Mouse (Mus musculus) megakaryocyte, embryonic 14.5 days (primary cell): ENCODE results near the gene Ubr3. TPM values are rescaled to one million over a fixed set of nuclear protein-coding genes. Genes with fewer than 3 reads are reported as not detected.

Experiments
- H3K27me3 ChIP-seq: replicated peaks from 2 replicates; pipeline ENCODE3; 2012; ENCODE audit warnings: inconsistent platforms
- H3K36me3 ChIP-seq: replicated peaks from 2 replicates; pipeline ENCODE3; 2012; ENCODE audit warnings: low read length, inconsistent platforms, mixed read lengths
- H3K4me1 ChIP-seq: 2 replicates; pipeline ENCODE4 v1.6.1; 2012; ENCODE audit warnings: inconsistent platforms
- H3K4me3 ChIP-seq: replicated peaks from 2 replicates; pipeline ENCODE3; 2012; ENCODE audit warnings: moderate library complexity, mild to moderate bottlenecking, inconsistent platforms
- H3K9me3 ChIP-seq: 2 replicates; pipeline ENCODE4 v1.6.1; 2012; ENCODE audit warnings: inconsistent platforms
- FLI1 ChIP-seq: IDR thresholded peaks from 2 replicates; pipeline ENCODE4 v1.6.1; 2012; ENCODE audit warnings: low read length, inconsistent platforms, mixed read lengths
- GATA1 ChIP-seq: IDR thresholded peaks from 3 replicates; pipeline ENCODE4 v1.6.1; 2012; ENCODE audit warnings: mixed read lengths, low read length, inconsistent platforms, borderline replicate concordance
- polyA plus RNA-seq: library from polyadenylated mRNA; stranded (reverse); fragments of >175 nt; gene quantifications from 2 replicates; pipeline ENCODE4 v1.2.3, GENCODE M21; 2012; ENCODE audit warnings: low replicate concordance; ENCODE audit not compliant: insufficient read depth

The Ubr3 gene
- polyA plus RNA-seq, 1 experiment: 2.5 TPM

GRCm38 (mm10) chr2:70006492-70006891, 109.4 kb downstream of the Ubr3 start:
- Histone ChIP-seq H3K36me3 (peaks cover 80% of the 10 kb centered on the region), H3K9me3 (no peaks in the 10 kb centered on the region), H3K27me3 (no peaks in the 10 kb centered on the region), H3K4me3 (no peak overlapping the region), H3K4me1 (peaks cover 13% of the 10 kb centered on the region)
- TF ChIP-seq FLI1: no peak
- no peak for TF ChIP-seq GATA1

DNA sequence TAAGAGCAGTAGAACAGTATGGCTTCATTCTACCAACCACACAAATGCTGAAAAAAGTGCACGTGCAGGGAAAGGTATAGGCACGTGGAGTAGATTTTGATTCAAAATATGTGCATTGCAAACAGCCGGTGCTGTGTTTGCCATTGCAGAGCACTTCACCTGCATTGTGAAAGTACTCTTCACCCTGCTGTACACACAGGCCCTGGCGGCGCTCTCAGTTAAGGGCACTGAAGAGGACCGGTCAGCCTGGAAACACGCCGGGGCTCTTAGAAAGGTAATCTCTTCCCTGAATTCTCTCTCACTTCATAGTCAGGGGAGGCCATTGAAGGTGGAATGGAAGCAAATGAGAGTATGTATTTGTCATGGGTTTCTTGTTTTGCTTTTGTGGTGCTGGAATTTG, 115.9 kb downstream of the Ubr3 start:
- Histone ChIP-seq H3K27me3 (no peaks in the 10 kb centered on the region), H3K36me3 (peaks cover 82% of the 10 kb centered on the region)

DNA sequence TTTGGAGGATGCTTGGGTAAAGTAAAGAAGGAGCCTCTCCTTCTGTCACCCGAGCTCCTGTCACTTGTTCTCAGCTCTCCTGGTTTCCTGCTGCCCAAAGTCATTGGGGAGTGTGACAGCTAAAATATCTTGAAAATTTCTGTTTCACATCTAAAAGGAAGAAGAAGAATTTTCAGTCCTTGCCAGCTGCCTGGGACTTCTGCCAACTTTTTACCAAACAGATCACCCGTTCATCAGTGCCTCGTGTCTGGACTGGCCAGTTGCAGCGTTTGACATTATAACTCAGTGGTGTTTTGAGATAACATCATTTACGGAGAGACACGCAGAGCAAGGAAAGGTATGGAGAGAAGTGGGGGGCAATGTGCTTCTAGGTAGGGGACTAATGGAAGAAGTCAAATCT, 121.2 kb downstream of the Ubr3 start:
- TF ChIP-seq FLI1 (no peak), GATA1 (no peak)
- Histone ChIP-seq H3K36me3 (peaks cover 90% of the 10 kb centered on the region), H3K4me3 (no peak overlapping the region)

More for the DNA sequence above, 115.9 kb downstream of the Ubr3 start:
- Histone ChIP-seq H3K9me3 (no peaks in the 10 kb centered on the region), H3K4me3 (no peak overlapping the region), H3K4me1 (no peaks in the 10 kb centered on the region)
- no peak for TF ChIP-seq GATA1
- TF ChIP-seq FLI1: no peak

DNA sequence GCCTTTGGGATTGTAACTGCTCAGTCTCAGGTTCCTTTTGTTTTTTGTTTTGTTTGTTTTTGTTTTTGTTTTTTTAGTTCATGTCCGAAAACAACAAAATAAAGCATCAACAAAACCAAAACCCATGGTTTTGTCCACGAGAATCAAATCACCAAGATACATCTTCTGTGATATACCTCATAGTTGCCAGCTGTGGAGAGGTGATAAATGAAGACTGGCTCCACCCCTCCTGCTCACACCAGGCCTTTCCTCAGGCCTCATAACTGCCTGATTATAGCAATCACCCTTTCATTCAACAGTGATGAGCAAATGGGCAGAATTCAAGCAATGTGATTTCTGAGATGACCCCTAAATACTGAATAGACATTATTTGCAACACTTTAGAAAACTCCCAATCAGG, 127.4 kb downstream of the Ubr3 start:
- no peak for TF ChIP-seq FLI1
- no peak for TF ChIP-seq GATA1
- Histone ChIP-seq H3K36me3 (peaks cover 53% of the 10 kb centered on the region), H3K4me1 (peaks cover 4% of the 10 kb centered on the region; the same call in 1 of the 2 replicates)

More for the DNA sequence above, 121.2 kb downstream of the Ubr3 start:
- peaks cover 4% of the 10 kb centered on the region; the same call in 1 of the 2 replicates for H3K4me1 ChIP-seq
- no peaks in the 10 kb centered on the region for H3K27me3 ChIP-seq
- H3K9me3 ChIP-seq: no peaks in the 10 kb centered on the region

DNA sequence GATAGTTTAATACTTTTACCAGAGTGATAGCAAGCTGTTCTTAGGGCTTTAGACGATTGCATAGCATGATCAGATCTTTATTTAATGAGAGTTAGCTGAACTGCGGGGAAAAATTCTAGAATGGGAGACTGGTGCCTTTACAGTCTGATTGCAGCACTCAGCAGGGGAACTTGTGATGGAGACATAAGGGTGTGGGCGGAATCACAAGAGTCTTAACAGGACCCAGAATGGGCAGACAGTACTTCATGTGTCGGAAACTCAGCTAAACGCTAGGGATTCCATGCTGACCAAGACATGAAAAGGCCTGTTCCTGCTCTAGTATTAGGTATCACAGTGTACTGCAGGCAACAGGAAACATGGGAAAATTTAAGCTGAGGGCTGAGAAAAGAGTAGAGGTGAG, 128.7 kb downstream of the Ubr3 start:
- no peak overlapping the region for H3K4me3 ChIP-seq
- peaks cover 4% of the 10 kb centered on the region; the same call in 1 of the 2 replicates for H3K4me1 ChIP-seq
- peaks cover 42% of the 10 kb centered on the region for H3K36me3 ChIP-seq
- H3K27me3 ChIP-seq: no peaks in the 10 kb centered on the region
- H3K9me3 ChIP-seq: peaks cover 8% of the 10 kb centered on the region
- TF ChIP-seq FLI1: no peak
- no peak for TF ChIP-seq GATA1

More for the DNA sequence above, 127.4 kb downstream of the Ubr3 start:
- Histone ChIP-seq H3K9me3 (no peaks in the 10 kb centered on the region; the same call in 1 of the 2 replicates), H3K27me3 (no peaks in the 10 kb centered on the region), H3K4me3 (no peak overlapping the region)

DNA sequence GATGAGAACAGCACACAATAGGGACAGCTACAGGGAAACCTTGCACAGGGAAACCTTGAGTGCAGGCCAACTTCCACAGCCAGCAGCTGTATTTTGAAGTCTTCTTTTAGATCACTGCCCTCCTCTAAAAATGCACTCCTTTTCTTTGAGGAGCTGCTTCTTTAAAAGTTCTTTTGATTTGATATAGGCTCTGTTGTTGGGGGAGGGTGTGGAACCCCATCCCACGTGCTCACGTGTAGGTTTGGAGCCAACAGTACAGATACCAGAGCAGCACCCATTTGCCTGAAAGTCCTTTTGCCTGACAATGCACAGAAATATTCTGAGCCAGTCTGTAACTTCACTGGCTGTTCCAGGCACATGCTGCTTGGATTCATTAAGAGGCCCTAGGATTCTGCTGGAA, 134.4 kb downstream of the Ubr3 start:
- Histone ChIP-seq H3K27me3 (peaks cover 10% of the 10 kb centered on the region), H3K9me3 (peaks cover 8% of the 10 kb centered on the region), H3K4me3 (no peak overlapping the region), H3K4me1 (no peaks in the 10 kb centered on the region), H3K36me3 (peaks cover 2% of the 10 kb centered on the region)
- no peak for TF ChIP-seq GATA1

DNA sequence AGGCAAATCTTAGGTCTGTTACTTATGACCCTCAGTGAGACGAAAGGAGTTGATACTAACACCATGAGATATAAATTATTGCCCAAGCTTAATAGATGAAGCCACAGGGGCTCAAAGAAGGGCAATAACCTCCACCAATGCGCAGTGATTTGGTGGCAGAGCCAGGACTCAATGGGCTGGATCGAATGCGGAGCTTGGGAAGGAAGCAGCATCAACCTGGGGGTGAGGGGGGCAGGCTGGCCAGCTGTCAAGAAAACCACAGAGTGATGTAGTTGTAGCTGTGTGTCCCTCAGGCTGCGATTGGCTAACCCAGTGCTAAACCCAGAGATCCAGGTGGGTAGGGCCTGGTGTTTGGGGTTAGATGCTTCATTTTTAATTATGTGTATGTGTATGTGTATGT, 137.8 kb downstream of the Ubr3 start:
- no peak overlapping the region for H3K4me3 ChIP-seq
- no peaks in the 10 kb centered on the region for H3K36me3 ChIP-seq
- peaks cover 5% of the 10 kb centered on the region; the same call in 1 of the 2 replicates for H3K9me3 ChIP-seq
- peaks cover 19% of the 10 kb centered on the region for H3K27me3 ChIP-seq
- TF ChIP-seq FLI1 (no peak), GATA1 (no peak)
- 0 out of 2 replicates have a peak, but pooled peaks cover 3% of the 10 kb centered on the region for H3K4me1 ChIP-seq

DNA sequence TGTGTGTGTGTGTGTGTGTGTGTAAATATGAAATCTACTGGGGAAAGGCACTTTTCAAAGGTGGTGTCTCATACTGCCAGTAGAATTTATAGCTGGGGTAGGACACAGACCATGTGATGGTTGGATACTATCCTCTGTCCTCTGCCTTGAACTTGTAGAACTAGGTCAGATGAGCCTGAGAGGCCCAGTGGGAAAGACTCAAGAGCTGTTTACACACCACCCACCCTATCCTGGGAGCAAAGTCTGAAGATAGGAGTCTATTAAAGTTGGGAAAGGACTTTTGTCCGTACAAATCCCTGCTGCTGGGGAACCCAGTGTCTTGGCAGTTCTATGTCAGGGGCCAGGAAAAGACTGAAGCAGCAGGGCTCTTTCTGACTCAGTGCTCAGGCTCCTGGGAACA, 138.3 kb downstream of the Ubr3 start:
- H3K27me3 ChIP-seq: peaks cover 22% of the 10 kb centered on the region
- H3K9me3 ChIP-seq: 0 out of 2 replicates have a peak, but pooled peaks cover 2% of the 10 kb centered on the region
- no peak overlapping the region for H3K4me3 ChIP-seq
- 0 out of 2 replicates have a peak, but pooled peaks cover 3% of the 10 kb centered on the region for H3K4me1 ChIP-seq
- no peaks in the 10 kb centered on the region for H3K36me3 ChIP-seq
- TF ChIP-seq GATA1: no peak
- no peak for TF ChIP-seq FLI1

GRCm38 (mm10) chr2:70037221-70037620, 140.2 kb downstream of the Ubr3 start:
- 0 out of 2 replicates have a peak, but pooled peaks cover 3% of the 10 kb centered on the region for H3K4me1 ChIP-seq
- no peak overlapping the region for H3K4me3 ChIP-seq
- TF ChIP-seq FLI1 (no peak), GATA1 (no peak)
- no peaks in the 10 kb centered on the region for H3K36me3 ChIP-seq
- no peaks in the 10 kb centered on the region for H3K9me3 ChIP-seq
- peaks cover 26% of the 10 kb centered on the region for H3K27me3 ChIP-seq

DNA sequence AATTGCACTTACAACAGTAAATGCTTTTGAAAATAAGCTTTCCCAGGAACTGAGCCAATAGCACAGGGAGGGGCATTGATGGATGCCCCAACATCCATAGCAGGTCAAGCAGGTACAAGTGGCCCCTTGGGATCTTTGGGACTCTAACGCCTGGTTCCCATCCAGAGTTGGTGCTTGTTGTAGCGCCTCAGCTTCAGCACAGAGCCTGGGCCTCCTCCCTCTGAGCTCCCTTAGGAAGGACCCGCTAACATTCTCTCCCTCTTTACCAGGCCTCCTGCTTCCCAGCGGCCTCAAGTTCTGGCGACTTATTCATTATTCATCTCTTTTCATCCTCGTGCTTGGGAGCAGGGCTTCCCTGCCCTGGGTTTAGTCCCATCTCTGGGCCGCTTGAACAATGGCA, 141.7 kb downstream of the Ubr3 start, which contains the start of gene Myo3b:
Myo3b (plus strand) TSS at position 375 of the 400 bp plus-strand sequence.
- H3K9me3 ChIP-seq: no peaks in the 10 kb centered on the region
- peaks cover 25% of the 10 kb centered on the region for H3K27me3 ChIP-seq
- H3K4me1 ChIP-seq: 0 out of 2 replicates have a peak, but pooled peaks cover 3% of the 10 kb centered on the region
- H3K36me3 ChIP-seq: no peaks in the 10 kb centered on the region
- no peak within 1 kb of the TSS for H3K4me3 ChIP-seq
- no peak for TF ChIP-seq FLI1
- TF ChIP-seq GATA1: no peak
